Mouse (Mus musculus) retina, postnatal 1 day (tissue): ENCODE data around the gene Zfyve19.

Experiments
- DNase-seq: peaks from one replicate; pipeline ENCODE4 v3.0.0-alpha.2; 2012

The Zfyve19 gene

DNA sequence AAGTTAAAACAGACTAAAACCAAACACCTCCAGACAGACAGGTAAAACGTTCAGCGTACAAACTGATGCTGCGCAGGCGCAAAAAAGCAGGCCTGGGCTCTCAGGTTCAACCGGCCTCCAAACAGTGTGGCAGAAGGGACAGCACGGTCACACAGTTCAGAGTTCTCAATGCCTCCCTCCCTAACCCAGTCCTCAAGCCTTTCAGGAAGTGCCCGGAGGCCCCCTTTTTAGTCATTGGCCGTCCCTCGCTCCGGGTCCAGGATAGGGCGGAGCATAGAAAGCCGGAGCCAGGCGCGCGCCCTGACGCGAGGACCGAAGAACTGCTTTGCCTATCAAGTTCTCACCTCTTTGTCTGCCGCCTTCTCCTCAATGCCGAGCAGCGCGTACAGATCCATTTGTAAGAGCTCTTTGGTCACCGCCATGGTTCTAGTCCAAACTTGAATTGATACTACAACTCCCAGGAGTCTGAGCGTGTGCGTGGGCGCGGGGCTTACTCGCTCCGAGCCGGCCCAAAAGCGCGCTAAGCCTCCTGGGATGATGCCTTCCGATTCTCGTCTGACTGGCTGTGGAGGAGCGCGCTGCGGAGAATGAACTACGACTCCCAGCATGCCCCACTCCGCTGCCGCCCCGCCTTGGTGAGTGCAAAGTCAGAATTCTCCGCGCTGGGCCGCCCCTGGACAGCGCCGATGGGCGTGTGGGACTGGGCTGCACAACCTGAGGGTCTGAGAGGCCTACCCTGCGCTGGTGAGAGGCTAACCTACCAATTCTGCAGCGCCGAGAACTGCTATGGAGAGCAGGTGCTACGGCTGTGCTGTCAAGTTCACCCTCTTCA is at the start of gene Zfyve19, which contains the start of gene Dnajc17:
Gene Zfyve19 (plus strand): TSS at position 274 of the 832 bp plus-strand sequence.
Gene Dnajc17 (minus strand): TSS at position 452 of the 832 bp plus-strand sequence.
- peak; percentile 98 for DNase-seq

DNA sequence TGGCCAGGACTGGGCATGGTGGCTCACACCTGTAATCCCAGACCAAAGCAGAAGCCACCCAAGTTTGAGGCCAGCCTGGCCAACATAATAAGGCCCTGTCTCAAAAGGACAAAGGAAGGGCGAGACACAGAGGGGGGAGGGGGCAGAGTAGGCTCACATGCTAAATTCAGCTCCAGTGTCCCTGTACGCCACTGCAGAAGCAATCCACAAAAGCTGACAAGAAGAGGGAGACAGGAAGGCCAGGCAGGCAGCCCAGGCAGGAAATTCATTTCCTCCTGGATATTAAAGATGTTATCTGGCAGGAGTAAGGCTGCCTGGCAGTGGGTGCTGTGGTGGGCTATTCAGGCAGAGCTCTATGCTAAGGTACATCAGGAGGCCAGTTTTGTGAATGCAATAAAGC is 47.2 kb upstream of the Zfyve19 start:
- DNase-seq, result no peak

DNA sequence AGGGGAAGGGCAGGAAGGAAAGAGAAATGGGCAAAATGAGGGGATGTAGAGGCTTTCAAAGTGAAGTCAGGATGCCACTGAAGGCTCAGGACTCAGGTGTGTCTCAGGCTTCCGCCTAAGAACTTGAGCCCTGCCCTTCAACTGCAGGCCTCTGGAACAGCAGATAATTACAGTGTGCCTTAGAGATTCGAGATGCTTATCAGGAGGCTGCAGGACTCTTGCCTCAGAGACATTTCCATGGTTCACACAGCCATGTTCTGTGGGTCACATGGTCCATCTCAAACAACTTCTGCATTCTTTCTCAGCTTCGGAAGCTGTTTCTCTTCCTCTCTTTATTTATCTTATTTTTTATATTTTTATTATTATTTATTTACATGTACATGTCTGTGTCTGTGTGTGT is 45.3 kb upstream of the Zfyve19 start:
- DNase-seq, result no peak

DNA sequence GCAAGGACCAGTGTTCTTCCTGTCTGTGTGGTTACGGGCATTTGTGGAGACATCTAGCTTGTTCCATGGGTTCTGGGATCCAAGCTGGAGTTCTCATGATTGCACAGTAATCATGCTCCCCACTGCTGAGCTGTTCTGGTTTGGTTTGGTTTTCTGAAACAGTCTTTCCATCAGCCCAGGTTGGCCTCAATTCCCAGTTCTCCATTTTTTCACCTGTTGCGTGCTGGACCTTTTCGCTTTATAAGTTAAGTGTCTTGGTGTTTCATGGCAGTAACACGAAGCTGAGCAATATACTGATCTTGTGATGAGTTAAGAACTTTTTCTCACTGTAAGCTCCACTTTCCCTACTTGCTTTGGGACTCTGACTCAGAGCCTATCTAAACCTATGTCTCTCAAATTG is 44.4 kb upstream of the Zfyve19 start:
- DNase-seq, result no peak

DNA sequence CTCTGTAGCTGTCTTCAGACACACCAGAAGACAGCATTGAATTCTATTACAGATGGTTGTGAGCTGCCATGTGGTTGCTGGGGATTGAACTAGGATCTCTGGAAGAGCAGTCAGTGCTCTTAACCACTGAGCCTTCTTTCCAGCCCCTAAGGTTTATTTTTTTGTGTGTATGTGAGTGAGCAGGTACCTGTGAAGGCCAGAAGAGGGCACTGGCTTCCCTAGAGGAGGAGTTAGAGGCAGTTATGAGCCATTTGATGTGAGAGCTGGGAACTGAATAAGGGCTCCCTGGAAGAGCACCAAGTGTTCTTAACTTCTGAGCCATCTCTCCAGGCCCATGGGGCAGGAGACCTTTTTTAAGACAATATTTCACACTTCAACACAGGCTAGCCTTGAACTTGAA is 43.0 kb upstream of the Zfyve19 start:
- no peak for DNase-seq

DNA sequence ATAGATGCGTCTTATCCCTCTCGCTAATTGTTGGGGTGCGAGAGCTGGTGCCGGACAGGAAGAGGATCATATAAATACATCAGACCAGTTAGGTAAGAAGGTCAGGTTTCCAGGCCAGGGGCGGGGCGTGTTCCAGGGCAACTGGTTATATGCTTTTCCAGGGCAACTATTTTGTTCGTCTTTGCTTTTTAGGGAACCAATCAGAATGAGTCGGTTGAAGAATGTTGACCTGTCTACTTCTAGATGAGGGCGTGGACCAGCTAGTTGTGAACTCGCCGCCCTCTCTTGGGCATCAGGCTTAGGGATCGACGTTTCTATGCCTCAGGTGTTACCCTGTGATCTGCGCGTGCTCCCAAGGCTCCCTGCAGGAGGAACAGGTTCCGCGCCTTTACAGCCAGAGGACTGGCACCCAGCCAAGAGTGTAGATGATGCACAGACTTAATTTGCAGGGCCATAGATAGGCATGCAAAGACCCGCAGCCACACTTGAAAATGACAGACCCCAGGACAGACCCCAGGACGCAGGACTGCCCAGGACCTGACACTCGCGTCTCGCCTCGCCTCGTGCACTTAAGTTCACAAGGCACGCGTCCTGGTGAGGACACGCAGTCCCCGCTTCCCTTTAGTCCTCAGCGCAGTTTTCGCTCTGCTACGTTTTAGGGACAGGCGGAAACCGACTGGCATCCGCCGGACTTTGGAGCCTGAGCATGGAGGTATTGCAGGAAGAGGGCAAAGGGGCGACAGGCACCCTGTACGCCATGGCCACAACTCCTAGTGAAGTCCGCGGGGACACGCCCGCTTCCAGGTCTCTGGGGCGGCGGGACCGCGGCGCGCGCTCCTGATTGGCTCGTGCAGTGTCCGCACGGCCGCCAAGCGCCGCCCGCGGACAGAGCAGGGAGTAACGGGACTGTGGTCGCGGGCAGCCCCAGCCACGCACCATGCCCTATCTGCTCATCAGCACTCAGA is 41.2 kb upstream of the Zfyve19 start, which contains the start of gene Gchfr:
Gene Gchfr (plus strand): TSS at position 873 of the 965 bp plus-strand sequence.
- peak; percentile 82 for DNase-seq

DNA sequence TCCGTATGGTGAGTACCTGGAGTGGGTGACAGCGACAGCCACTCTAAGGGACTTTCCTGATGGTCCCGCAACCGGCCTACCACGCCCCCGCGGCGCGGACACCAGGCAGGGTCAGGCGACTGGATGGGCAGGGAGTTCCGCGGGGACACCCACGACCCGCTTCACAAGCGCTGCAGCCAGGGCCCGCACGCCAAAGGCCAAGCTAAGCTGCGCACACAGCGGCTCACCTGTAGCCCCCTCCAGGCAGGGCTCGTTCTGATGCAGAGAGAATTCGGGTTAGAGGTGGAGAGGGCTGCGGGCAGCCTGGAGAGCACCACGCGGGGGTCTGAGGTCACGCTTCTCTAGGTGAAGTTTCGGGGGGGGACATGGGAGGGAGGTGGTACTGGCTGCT is 40.6 kb upstream of the Zfyve19 start:
- DNase-seq, result no peak

DNA sequence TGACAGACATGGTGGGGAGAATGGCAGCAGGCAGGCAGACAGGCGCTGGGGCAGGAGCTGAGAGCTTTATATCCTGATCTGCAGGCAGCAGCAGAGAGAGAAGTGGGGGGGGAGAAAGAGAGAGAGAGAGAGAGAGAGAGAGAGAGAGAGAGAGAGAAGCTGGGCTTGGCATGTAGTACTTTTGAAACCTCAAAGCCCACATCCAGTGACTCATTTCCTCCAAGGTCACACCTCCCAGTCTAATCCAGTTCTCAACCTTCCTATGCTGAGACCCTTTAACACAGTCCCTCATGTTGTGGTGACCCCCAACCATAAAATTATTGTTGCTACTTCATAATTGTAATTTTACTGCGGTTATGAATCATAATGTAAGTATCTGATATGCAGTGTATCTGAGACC is 38.1 kb upstream of the Zfyve19 start:
- DNase-seq, result no peak

DNA sequence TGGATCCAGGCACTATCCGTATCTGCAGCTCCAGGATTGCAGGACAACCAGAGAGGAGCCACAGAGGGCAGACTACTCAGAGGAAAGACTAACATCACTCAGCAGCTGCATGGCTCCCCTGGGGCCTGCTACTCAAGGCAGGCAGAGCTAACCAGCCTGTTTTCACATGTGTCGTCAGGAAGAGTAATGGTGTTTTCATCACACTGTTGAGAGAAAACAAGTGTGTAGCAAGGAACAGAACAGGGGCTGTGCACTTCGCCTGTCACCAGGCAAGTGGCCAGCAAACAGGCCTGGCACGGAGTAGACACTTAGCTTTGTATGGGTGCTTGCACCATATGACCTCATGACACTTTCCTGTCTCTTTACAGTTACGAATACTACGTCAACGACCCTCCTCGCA is 36.8 kb upstream of the Zfyve19 start:
- DNase-seq, result no peak

DNA sequence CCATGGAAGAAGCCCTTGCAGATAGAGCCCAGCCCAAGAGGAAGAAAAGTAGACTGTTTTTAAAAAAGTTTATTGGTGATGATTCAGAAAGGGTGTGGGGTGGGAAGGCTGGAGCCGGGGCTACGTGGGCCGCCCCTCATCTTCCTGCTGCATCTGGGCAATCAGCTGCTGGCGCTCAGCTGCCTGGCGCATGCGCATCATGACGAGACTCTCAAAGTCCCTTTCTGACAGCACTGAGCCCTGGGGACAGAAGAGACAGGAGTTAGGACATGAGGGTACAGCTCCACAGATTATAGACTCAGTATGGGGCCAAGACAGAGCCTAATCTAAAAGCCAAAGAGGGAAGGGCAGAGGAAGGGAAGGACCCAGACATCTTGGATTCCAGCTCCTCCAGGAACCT is 36.0 kb upstream of the Zfyve19 start:
- DNase-seq, result peak; percentile 9

DNA sequence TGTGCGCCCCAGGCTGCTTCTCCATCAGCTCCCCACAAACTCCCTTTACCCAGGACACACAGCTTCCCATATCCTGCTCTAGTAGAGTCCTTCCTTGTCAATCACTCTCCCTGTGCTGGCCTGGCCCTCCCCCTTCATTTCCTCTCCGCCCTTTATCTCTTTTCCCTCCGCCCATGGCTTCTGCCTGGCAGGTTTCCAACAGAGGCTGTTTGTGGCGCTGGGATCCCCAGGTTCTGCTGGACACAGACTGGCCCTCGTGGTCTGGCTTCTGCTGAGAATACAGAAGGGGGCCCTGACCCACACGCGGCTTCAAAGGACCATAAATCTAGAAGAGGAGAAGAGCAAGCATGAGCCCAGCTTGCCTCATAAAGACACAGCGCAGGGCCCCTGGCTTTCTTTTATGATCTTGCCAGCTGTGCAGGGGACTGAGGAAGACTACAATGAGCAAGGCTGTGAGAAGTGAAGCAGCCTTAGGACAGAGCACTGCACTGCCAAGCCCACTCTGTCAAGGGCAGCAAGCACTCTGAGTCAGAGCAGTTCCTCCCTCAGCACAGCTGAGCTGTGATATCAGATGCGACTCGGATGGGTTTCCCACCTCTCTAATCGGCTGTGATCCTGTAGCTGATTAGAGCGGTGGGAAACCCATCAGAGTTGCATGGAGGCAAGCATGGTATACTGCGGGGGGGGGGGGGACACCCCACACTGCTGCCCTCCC is 35.4 kb upstream of the Zfyve19 start:
- peak; percentile 88 for DNase-seq

DNA sequence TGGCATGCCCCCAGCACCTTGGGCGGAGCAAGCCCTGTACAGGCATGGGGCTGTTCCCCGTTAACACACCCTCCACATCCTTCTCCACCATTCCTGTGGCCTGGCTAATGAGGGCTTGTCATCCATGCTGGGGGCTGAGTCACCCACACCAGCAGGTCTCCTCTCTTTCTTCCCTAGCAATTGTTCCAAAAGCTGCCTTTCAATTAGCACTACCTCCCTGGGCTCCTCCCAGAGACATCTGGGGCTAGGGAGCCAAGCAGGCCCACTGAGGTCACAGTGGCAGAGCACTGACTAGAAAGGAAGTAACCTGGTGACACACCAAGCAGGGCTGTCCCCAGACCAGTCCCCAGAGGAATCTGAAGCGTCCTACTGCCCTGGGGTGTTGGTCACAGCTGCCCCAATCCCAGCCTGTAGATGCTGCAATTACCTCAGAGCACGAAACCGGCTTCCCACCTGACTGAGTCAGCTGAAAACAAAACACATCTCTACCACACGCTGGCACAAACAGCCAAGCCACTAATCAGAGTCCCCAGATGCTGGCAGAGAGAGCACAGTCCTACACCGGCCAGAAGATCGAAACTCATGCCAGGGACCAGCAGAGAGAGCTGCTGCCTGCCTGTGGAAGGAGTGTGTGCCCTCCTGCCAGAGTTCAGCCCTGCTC is 34.3 kb upstream of the Zfyve19 start, which contains the start of gene Gm14137:
Gene Gm14137 (plus strand): TSS at position 519 of the 661 bp plus-strand sequence.
- no peak for DNase-seq

DNA sequence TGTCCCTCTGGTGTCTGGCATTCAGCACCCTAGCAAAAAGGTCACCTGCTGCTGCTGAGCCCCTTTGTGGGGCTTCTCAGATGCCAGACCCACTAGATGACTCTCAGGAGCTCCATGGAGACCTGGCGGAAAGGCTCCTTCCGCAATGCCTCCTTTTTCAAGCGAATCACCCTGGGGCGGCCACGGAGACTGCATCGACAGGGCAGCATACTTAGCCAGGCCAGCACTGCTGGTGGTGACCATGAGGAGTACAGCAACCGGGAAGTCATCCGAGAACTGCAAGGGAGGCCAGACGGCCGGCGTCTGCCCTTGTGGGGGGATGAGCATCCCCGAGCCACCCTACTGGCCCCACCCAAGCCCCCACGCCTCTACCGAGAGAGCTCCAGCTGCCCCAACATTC is 33.6 kb upstream of the Zfyve19 start:
- DNase-seq, result no peak

DNA sequence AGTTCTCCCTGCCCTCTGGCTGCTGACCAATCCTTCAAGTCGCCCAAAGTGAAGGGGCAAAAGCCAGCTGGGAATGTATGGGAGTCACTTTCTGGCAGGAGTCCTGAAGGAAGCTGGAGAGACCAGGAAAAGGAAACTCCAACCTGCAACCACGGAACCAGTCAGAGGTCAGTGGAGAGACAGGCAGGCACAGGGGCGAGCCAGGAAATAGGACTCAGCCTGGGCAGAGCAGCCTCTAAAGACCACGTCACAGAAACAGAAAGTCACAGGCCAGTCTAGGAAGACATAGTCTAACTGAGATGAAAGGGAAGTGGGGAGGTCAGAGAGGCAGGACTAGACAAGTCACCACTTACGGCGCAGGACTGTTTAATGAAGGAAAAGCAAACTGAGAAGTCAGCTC is 32.8 kb upstream of the Zfyve19 start:
- no peak for DNase-seq

DNA sequence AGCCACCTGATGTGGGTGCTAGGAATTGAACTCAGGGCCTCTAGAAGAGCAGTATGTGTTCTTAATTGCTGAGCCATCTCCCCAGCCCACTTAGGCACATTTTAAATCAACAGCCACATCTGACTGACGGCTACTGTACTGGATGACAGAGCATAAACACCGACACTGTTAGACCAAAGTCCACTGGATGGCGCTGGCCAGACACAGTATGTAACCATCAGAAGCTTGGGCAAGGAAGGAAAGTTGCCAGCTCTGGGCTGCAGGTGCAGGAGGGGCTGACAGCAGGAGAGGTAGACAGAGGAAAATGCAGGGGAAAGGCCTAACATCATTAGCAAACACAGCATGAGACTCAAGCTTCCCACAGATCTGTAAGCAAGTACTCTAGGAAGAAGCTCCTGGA is 31.7 kb upstream of the Zfyve19 start:
- DNase-seq, result no peak

DNA sequence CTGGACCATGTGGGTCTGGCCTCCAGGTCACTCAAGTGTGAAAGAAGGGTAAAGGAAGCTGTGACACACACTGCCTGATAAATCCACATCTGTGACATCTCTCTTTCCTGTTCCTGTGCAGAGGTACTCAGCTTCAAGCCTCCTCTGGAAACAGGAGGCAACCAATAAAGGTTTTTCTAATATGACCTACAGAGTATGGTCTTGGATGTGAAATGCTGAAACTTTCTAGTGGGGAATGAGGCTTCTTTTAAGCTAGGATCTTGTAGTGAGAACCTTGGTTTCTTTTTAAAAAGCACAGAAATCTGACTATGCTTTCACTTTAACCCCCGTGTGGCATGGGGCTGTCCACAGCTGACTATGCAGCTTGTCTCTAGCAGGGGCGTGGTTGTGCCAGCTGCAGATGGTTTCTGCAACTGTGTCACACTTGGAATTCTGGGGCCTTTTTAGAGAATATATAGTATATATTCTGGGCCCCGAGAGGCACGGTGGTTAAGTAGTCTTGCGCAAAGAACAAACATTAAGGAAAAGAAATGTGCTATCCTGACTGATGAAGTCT is 31.0 kb upstream of the Zfyve19 start:
- DNase-seq, result no peak

DNA sequence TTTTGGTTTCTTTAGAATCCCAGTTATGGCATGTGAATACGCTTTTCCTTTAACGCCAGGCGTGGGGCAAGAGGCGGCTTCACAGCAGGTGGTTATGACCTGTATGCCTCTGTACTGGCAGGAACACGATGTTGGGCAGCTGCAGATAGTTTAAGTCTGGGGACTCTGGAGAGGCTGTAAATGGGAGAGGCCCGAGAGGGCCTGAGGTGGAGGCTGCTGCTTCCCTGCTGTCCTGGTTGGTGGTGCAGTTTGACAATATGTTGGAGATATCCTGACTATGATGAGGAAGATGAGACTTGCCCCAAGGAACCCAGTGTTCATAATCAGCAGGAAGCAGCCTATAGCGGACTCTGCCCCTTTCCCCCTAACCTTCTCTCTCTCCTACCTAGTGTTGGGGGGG is 25.5 kb upstream of the Zfyve19 start:
- DNase-seq, result no peak

DNA sequence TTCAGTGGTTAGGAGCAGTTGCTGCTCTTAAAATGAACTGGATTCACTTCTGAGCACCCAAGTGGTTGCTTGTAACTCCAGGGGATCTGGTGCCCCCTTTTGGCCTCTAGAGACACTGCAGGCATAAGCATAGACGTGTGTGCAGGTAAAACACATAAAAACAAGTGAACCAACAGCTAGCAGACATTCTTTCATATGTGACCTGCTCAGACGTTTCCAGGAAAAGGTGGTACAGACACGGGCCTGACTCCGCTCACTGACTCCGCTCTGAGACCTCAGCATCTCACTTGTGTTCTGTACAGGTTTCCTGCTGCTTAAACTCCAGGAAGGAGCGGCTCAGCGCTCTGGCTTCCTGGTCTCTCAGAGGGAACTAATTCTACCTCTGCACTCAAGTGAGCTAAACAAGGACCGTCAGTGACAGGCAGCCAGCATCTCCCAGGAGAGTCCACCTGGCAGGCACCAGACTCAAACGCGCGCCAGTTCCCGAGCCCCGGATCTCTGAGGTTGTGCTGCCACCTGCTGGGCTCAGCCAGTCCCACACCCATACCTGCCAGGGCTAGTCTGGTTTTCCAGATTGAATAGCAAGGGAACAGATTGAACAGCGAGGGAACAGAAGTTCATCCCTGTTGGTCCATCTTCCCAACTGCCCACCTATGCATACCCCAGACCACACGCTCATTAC is 19.2 kb upstream of the Zfyve19 start:
- peak; percentile 79 for DNase-seq

DNA sequence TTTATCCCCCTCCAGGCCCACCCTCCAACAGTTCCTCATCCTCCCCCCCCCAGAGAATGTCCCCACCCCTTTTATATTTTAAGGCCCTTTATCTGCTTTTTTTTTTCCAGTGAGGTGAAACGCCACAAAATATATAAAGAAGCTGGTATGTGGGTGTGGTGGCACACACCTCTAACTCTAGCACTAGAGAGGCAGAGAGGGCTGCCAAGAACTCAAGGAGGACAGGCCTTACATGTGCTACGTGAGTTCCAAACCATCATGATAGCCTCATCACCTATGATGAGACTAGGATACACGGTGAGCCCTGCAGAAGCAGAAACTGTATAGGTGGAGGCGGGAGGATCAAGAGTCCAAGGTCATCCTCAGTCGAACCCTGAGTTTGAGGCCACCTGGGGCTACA is 17.4 kb upstream of the Zfyve19 start:
- no peak for DNase-seq

DNA sequence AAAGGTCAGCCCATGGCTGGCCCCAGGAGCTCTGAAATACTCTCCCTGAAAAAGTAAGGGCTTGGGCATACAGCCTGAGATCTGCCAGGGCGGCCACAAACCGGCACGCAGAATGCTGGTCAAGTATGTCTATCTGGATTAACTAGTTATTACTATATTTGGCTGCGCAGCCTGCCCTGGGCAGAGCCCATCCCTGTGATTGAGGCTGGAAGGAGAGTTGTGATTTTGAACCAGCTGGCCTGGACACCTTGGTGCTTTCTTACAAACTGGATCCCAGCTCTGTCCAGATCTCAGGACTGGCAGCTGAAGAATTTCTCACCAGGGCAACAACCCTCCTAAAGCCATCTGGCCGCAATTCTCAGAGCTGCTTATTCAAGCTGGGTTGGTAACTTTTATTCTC is 14.3 kb upstream of the Zfyve19 start:
- DNase-seq, result no peak

DNA sequence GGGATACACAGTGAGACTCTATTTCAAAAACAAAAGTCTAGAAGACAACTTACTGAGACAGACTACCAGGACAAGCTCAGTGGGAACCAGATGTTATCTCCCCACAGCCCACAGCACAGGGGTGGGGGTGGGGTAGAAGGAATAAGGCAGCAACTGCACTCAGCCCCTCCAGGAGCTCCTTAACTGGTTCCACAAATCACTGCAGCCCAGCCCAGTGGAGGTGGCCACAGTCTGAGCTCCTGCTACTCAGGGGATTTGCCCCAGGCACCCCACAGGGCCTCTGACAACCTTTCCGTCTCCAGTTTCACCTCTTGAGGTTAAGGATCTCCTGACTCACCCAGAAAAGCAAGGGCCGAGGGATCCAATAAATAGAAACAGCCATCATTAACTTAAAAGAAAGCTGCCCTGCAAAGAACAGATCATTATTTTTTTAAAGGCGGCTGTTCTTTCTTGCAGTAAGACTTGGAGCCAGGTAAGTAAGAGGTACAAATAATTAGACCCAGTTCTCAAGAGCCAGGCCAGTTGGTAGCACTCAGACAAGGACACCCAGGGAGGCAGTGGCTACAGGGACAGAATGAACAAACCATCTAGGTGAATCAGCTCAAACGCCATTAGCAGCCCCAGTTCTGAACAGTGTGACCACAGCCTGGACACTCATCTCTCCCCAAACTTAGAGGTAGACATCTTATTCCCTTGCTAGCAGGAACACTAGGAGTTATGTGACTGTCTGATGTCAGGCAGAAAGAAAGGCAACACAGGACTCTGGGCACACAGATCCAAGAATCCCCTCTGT is 11.9 kb upstream of the Zfyve19 start:
- no peak for DNase-seq
